Mouse (Mus musculus) T-helper 2 cell (primary cell): ENCODE data around the gene Mrps2.

ENCODE experiments used
- in situ Hi-C: fragments of 300-600 bp; cut with MboI, MseI; formaldehyde crosslinking; loops from one replicate; pipeline ENCODE4 v1.15.1; 2025; ENCODE audit warnings: high pct_unique_total_duplicates

Gene Mrps2

DNA sequence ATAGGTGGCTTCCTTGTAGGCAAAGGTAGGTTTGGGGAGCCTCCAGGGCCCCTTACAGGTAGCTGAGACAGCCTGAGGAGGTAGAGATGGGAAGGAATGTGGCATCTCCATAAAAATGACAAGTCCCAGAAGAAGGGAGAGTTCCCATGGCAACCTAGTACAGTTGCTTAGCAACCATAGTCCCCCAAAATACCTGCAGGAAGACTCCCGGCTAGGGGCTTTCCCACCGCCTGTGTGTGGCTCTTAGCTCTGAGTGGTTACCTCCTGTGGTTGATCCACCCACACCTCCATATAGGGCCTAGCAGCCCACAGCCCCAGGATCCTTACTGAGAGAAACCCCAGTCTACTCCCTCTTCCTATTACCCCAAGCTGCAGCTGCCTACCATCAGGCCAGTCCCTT, 50.4 kb downstream of the Mrps2 start:
- in situ Hi-C loops, result no loop called here

DNA sequence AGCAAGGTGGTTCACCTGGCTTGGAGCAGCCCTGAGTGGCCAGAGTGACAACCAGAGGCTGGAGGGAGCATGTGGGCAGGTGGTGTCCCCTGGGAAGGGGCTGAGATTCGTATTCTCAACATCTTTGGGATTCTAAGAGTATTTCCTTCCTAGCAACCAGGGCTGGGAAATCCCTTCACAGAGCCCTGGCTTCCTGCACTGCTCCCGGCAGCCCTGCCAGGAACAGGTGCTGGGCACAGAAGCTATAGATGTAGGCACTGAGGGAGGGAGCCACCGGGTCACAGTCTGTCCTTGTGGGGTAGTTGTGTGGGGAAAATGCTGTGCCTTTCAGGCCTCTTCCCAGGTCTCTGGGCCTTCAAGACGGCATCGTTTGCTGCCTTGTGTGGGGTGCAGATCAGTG, 52.7 kb downstream of the Mrps2 start:
- in situ Hi-C loops, result no loop called here
